Mouse (Mus musculus) frontal cortex, postnatal 25 days (tissue): ENCODE results near the gene Cdk2ap2.

Experiments
- DNase-seq, 2 experiments: peaks; one replicate each; pipeline ENCODE4 v3.0.0; 2022; ENCODE audit warnings: low spot score in 2 of 2

The Cdk2ap2 gene

DNA sequence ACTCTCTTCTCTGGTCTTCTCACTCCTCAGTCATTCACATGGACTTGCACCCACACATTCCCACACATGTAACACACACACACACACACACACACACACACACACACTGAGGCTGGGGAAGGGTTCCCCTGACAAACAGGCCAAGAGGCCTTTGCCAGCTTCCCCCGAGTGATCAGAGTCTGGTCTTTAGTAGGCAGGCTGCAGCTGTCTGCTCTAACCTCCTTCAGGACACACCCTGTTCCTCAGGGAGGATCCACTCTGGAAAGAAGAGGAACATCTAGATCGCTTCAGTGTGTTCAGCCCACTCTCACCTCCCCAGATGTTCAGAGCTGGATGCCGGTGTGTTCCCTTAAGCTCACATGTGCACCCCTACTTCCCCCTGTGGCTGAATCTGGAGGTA lies 2.6 kb upstream of the Cdk2ap2 start:
- DNase-seq = no peak

GRCm38 (mm10) chr19:4094774-4095303 lies 2.1 kb upstream of the Cdk2ap2 start:
- DNase-seq = no peak

GRCm38 (mm10) chr19:4095802-4096201 lies 1.2 kb upstream of the Cdk2ap2 start:
- no peak for DNase-seq

DNA sequence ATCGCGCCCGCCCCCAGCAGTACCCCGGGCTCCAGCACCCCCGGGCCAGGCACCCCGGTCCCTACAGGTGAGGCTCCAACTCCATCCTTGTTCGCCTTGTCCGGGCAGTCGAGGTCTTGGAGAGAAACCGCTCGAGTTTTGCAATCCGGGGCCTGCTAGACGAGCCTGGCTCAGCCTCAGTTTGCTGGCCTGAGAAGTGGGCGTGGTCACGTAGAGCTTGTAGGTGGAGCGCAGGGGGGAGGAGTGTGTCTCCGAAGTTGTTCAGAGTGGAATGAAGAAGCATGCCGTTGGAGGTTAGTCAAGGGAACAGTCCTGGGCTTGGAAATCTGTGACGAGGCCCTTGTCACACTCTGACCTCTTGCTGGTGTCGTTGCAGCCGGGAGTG lies 451 bp downstream of the Cdk2ap2 start:
- no peak for DNase-seq

DNA sequence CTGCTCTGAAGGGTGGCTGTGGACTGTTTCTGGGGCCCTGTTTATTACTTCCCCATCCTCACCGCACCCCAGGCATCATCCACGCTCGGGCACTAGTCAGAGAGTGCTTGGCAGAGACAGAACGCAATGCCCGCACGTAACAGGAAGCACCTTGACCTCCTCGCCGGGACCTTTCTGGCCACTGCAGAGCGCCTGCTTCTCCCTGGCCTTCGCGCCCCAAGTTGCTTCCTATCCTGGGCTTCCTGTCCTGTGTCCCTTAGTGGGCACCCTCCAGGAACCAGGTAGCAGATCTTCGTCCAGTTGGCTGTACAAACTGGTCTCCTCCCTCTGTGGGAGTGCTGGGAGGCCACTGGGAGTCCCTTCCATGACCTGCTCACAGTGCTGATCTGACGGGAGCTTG lies 1.4 kb downstream of the Cdk2ap2 start:
- DNase-seq = no peak

DNA sequence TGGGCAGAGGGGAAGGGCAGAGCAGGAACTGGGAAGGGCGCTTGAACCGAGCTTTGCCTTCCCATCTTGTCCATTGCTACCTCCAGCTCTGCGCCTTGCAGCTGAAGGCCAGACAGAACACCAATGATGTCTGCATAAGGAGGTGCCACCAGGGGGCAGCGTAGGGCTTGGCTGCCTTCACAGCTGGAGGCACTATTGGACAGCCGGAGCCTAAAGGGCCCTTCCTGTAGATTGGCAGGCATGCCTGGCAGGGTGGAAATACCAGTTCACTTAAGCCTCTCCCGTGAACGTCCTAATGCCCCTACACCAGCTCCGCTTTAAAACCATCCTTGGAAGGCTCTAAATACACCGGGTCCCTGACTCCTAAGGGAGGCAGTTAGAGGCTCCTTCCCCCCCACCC lies 2.1 kb downstream of the Cdk2ap2 start:
- peak; percentile 88 to 89 for DNase-seq

DNA sequence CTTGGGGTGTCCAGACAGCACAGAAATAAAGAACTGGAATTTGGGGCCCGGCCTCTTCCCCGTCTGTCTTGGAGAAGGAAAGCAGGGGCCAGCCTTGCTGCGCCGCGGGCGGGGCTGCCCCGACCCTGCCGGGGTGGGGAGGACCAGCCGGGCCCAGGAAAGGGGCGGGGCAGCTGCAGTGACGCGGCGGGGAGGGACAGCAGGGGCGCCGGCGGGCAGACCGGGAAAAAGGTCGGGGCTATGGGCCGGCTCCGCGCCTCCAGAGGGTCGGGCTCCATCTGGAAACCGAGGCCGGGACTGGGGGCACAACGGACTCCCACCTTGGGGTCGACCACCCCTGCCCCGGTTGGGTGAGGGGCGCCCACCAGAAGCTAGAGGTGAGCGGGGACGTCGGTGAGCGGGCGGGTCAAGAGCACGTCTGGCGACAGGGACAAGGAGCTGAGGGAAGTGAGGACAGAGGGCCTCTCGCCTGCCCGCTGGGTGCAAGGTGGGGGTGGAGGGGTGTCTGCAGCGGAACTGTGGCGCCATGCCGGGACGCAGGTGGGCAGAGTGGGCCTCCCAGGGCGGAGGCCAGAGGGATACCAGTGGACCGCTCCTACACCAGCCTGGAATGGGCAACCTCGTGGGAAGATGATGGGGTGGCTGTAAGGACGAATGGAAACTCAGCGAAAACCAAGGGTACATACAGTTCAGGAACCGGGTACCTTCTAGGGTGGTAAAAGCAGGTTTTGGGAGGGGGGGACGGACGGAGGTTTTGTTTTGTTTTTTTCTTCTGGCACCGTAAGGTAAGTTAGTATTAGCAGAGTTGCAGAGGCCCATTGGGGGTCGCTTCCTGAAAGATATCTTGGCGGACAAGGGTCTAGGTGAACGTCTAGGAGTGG lies 3.1 kb downstream of the Cdk2ap2 start, which contains the start of gene Pitpnm1:
Gene Pitpnm1, plus strand, starts transcription at position 162 of the 881 bp plus-strand sequence.
- DNase-seq = no peak

- peak; percentile 51 to 61 for DNase-seq
Measured at GRCm38 (mm10) chr19:4100718-4101261, 3.8 kb downstream of the Cdk2ap2 start.

- DNase-seq = no peak
Measured at GRCm38 (mm10) chr19:4101466-4101865, 4.5 kb downstream of the Cdk2ap2 start.

- no peak for DNase-seq
Measured at GRCm38 (mm10) chr19:4102049-4102448, 5.1 kb downstream of the Cdk2ap2 start.

DNA sequence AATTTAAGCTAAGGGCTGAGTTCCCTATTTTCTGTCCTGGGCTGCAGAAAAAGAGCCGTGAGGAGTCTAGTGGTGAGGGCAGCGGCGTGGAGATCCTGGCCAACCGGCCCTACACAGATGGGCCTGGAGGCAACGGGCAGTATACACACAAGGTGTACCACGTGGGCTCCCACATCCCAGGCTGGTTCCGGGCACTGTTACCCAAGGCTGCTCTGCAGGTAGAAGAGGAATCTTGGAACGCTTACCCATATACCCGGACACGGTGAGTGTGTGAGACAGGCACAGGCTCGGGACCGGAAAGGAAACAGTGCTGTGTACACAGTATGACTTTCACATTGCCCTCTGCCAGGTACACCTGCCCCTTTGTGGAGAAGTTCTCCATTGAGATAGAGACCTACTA lies 5.6 kb downstream of the Cdk2ap2 start:
- DNase-seq = no peak

- no peak for DNase-seq
Measured at GRCm38 (mm10) chr19:4103294-4103693, 6.3 kb downstream of the Cdk2ap2 start.

DNA sequence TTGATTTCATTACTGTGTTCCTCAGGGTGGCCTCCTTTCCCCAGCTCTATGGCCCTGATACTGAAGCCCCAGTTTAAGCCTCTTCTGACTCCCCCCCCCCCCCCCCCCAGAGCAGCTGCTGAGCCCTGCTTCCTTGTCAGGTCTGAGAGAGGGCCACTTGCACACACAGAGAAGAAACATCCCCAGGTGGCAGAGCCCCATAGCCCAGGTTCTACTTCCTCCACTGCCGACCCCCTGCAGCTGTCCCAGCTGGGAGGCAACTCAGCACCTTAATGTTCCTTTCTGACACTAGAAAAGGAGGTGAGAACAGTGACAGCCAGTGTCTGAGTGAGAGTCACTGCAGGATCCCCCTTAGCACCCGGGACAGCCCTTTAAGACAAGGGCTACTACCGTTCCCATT lies 6.8 kb downstream of the Cdk2ap2 start:
- DNase-seq = no peak

GRCm38 (mm10) chr19:4104675-4105194 lies 7.8 kb downstream of the Cdk2ap2 start:
- no peak for DNase-seq

- DNase-seq = no peak
Measured at GRCm38 (mm10) chr19:4106654-4107053, 9.7 kb downstream of the Cdk2ap2 start.

DNA sequence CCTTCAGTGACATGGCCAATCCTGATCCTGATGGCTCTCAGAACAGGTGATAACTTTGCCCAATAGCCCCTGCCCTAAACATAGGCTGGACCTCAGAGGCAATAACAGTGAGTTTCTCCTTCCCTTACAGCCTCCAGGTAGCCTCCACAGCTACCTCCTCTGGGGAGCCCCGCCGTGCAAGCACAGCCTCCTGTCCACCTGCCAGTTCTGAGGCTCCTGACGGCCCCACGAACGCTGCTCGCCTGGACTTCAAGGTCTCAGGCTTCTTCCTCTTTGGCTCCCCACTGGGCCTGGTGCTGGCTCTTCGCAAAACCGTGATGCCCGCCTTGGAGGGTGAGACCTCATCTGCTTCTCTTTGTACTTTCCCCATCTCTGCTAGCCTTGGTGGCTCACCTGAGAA lies 11.6 kb downstream of the Cdk2ap2 start:
- no peak for DNase-seq

GRCm38 (mm10) chr19:4112063-4112960 lies 15.3 kb downstream of the Cdk2ap2 start:
- no peak for DNase-seq

DNA sequence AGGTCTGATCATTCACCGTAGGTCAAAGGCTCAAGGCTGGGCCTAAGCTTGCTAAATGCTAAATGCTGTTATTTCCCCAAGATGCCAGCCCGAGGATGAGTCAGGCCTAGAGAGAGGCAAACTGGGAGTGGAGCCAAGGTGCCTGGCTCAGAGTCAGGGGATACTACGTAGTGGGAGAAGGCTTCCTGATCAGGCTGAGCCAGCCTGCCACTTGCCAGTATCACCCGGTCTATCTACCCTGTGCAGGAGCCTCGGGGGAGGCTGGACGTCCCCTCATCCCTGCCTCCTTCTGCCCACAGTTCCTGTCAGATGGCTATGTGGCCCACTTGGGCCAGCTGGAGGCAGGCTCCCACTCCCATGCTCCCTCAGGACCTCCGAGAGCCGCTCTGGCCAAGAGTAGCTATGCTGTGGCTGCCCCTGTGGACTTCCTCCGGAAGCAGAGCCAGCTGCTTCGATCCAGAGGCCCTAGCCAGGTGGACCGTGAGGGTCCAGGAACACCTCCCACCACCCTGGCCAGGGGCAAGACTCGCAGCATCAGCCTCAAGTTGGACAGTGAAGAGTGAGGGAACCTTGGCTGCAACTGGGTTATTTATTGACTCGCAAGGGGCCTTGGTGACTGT lies 16.3 kb downstream of the Cdk2ap2 start:
- DNase-seq = peak; percentile 44 to 74

DNA sequence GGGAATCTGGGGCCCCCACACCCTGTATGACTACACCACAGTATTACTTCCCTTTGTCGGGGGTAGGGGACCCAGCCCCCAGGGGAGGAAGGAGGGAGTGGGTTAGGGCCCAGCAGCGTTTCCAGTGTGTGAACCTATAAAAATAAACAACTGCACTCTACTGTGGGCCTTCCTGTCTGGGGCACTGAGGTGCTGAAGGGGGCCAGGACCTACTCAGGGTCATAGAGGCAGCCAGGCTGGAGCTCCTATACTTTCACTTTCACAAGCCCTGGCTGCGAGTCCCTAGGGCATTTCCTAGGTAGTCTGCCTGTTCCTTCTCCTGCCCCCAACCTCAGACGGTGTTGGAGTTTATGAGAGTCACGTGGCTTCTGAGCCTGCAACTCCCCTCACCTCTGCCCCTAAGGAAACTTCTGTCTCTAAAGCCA lies 16.8 kb downstream of the Cdk2ap2 start:
- DNase-seq = no peak

DNA sequence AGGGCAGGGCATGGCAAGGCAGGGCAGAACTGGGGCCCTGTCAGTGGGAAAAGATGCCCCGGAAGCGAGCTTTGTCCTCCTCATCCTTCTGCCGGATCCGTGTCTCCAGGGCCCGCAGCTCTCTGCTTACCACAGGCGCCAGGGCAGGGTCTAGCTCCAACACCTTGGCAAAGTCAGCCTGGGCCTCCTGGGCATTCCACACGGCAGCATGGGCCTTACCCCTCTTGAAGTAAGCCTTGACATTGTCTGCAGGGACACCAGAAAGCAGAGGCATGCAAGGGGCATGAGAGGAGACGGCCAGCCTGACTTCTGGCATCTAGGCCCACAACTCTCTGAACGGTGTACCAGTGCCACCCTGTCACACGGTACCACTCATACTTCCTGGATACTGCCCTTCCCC lies 17.6 kb downstream of the Cdk2ap2 start:
- DNase-seq = no peak

- DNase-seq = no peak
Measured at GRCm38 (mm10) chr19:4115144-4115543, 18.2 kb downstream of the Cdk2ap2 start.
